Mouse (Mus musculus): ENCODE measurements around the gene Cnot10. TPM values are rescaled to one million over a fixed set of nuclear protein-coding genes. Genes with fewer than 3 reads are reported as not detected.

Cnot10 gene
- polyA plus RNA-seq (2015; fragmentation: Nextera tagmentation; extraction: Ambion mirVana), result 28.5 and 32.2 TPM in 2 replicates

GRCm38 (mm10) chr9:114639839-114640646 lies at the start of gene Cnot10:
Gene Cnot10, minus strand, starts transcription at chr9:114640184.

GRCm38 (mm10) chr9:114688252-114688952 lies 48.4 kb upstream of the Cnot10 start, which contains the start of gene Dync1li1:
Gene Dync1li1, plus strand, starts transcription at chr9:114688790.

GRCm38 (mm10) chr9:114563761-114564606 lies 76.0 kb downstream of the Cnot10 start, which contains the start of gene Trim71:
Gene Trim71, minus strand, starts transcription at chr9:114564369.

Other genes with a start within 250 kb of the Cnot10 start
- gene Crtap, start 249.5 kb downstream of the Cnot10 start, polyA plus RNA-seq (2015; fragmentation: Nextera tagmentation; extraction: Ambion mirVana), result 42.6 and 51.6 TPM in 2 replicates
- gene Glb1, start 239.1 kb downstream of the Cnot10 start, polyA plus RNA-seq (2015; fragmentation: Nextera tagmentation; extraction: Ambion mirVana), result 12.1 and 16.7 TPM in 2 replicates
- 3.0 and 3.6 TPM in 2 replicates for gene Tmppe, start 239.1 kb downstream of the Cnot10 start, polyA plus RNA-seq (2015; fragmentation: Nextera tagmentation; extraction: Ambion mirVana)
- not detected in 2 replicates for gene Ccr4, start 135.3 kb downstream of the Cnot10 start, polyA plus RNA-seq (2015; fragmentation: Nextera tagmentation; extraction: Ambion mirVana)
- 0.17 TPM in 1 of 2 replicates, not detected in the other for gene C130032M10Rik, start 124.5 kb downstream of the Cnot10 start, polyA plus RNA-seq (2015; fragmentation: Nextera tagmentation; extraction: Ambion mirVana)
- 0.02 and 0.07 TPM in 2 replicates for gene Trim71, start 75.8 kb downstream of the Cnot10 start, polyA plus RNA-seq (2015; fragmentation: Nextera tagmentation; extraction: Ambion mirVana)
- gene Dync1li1, start 48.6 kb upstream of the Cnot10 start, polyA plus RNA-seq (2015; fragmentation: Nextera tagmentation; extraction: Ambion mirVana), result 28.4 and 30.7 TPM in 2 replicates
- gene Cmtm6, start 90.9 kb upstream of the Cnot10 start, polyA plus RNA-seq (2015; fragmentation: Nextera tagmentation; extraction: Ambion mirVana), result 29.6 and 38.8 TPM in 2 replicates
- gene Cmtm7, start 141.7 kb upstream of the Cnot10 start, polyA plus RNA-seq (2015; fragmentation: Nextera tagmentation; extraction: Ambion mirVana), result 112 and 167 TPM in 2 replicates
- gene Cmtm8, start 204.0 kb upstream of the Cnot10 start, polyA plus RNA-seq (2015; fragmentation: Nextera tagmentation; extraction: Ambion mirVana), result 8.5 and 10.4 TPM in 2 replicates